Mouse (Mus musculus): ENCODE data around the gene Cog2. TPM values are rescaled to one million over a fixed set of nuclear protein-coding genes. Genes with fewer than 3 reads are reported as not detected.

Gene Cog2
- polyA plus RNA-seq, 1 experiment from 2014 or later = 16.5 TPM

DNA sequence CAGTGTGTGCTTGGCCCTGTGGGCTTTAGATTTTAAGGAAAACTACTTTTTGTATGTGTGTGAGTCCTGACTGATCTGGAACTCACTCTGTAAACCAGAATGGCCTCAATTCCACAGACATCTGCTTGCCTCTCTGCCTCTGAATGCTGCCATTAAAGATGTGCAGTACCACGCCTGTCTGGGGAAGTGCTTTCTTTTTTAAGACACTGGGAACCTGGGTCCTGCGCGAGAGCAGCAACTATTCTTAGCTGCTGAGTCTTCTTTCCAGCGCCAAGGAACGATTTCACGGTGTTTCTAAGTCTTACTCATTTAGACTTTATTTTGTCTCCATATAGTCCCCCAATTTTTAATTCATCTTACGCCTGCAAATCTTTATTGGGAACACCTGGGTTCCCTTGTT lies 26.2 kb downstream of the Cog2 start:
- peaks cover 95% of the 10 kb centered on the region for H3K36me3 ChIP-seq (replicated peaks)
- WGBS (ENCODE audit: insufficient replicate concordance) = 81% methylated on average over 7 of the region's 7 CpGs
- no peaks in the 10 kb centered on the region for H3K4me1 ChIP-seq (replicated peaks)

DNA sequence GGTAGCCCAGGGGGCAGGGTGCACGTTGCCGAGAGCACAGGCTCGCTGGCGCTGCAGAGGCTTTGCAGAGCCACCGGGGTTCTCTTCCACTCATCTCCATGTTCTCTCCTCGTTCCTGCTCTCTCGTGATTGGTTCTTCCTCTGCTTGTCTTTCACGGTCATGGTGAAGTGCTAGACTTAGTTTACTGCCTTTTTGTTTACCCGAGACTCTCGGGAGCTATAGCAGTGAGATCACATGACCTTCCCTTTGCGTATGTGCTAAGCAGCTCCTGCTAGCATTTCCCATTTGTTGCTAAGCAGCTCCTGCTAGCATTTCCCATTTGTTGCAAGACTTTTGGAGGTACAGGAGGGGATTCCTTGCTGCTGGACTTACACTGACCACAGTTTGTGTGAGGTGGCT lies 26.7 kb downstream of the Cog2 start:
- Histone ChIP-seq H3K27ac (replicated peaks) (no peak overlapping the region), H3K4me2 (no peak overlapping the region), H3K36me3 (replicated peaks) (peaks cover 95% of the 10 kb centered on the region), H3K4me3 (replicated peaks) (no peak overlapping the region), H3K9ac (no peak overlapping the region), H3K27me3 (no peaks in the 10 kb centered on the region), H3K9me3 (replicated peaks) (no peaks in the 10 kb centered on the region), H3K4me1 (replicated peaks) (no peaks in the 10 kb centered on the region)
- ATAC-seq (ENCODE audit: insufficient read depth) = no peak
- 66% methylated on average over 11 of the region's 11 CpGs for WGBS (ENCODE audit: insufficient replicate concordance)

More for the DNA sequence above, 26.2 kb downstream of the Cog2 start:
- no peaks in the 10 kb centered on the region for H3K27me3 ChIP-seq
- H3K9me3 ChIP-seq (replicated peaks) = no peaks in the 10 kb centered on the region
- ATAC-seq (ENCODE audit: insufficient read depth) = no peak
- no peak overlapping the region for H3K9ac ChIP-seq
- no peak overlapping the region for H3K4me2 ChIP-seq
- no peak overlapping the region for H3K27ac ChIP-seq (replicated peaks)
- no peak overlapping the region for H3K4me3 ChIP-seq (replicated peaks)

DNA sequence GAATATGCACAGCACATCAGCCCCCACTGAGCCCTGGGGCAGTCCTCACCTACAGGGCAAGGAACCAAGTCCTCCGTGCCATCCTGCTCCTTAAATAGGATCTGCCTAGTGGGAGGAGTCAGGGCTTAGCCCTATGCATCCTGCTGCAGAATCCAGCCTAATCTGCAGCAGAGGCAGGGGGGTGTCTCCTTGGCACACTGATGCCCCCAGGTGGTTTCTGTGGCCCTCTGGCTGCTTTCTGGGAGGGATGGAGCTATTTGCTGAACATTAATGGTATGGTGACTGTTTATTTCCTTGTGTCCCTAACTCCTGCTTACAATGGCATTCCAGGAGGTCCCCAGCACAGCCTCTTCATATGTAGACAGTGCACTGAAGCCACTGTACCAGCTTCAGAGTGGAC lies 27.6 kb downstream of the Cog2 start:
- no peak overlapping the region for H3K4me2 ChIP-seq
- H3K4me3 ChIP-seq (replicated peaks) = no peak overlapping the region
- no peaks in the 10 kb centered on the region for H3K27me3 ChIP-seq
- H3K36me3 ChIP-seq (replicated peaks) = peaks cover 92% of the 10 kb centered on the region
- H3K9ac ChIP-seq = no peak overlapping the region
- H3K9me3 ChIP-seq (replicated peaks) = no peaks in the 10 kb centered on the region
- no peak overlapping the region for H3K27ac ChIP-seq (replicated peaks)
- no peak for ATAC-seq (ENCODE audit: insufficient read depth)
- H3K4me1 ChIP-seq (replicated peaks) = no peaks in the 10 kb centered on the region
- 73% methylated on average over 1 of the region's 1 CpGs for WGBS (ENCODE audit: insufficient replicate concordance)

DNA sequence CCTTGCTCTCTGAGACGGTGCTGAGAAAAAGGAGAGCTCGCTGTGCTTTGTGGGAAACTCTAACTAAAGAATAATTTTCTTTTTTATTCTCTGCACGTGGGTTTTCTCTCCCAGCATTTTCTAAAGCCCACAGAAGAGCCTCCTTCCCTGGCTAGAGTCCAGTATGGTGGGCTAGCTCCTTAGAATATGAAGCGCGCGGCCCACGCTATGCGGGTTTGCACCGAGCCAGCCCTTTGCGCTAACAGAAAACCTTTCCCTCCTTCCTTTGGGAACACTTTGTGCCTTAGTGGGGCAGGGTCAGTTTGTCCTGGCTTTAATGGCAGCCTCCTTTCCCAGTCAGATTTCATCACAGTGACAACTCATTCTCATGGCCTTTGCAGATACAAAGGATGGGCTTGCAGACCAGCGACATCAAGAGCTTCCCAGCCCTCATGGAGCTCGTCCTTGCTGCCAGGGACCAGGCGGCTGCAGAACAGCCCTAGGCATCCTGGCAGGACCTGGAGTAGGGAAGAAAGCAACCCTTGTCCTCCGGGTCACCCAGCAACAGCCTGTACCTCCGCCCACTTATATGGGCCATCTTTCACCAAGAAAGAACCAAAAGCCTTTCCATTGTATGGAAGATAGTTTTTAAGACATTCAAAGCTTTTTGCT lies 30.6 kb downstream of the Cog2 start:
- H3K27me3 ChIP-seq = no peaks in the 10 kb centered on the region
- no peak overlapping the region for H3K27ac ChIP-seq (replicated peaks)
- no peak overlapping the region for H3K4me3 ChIP-seq (replicated peaks)
- no peaks in the 10 kb centered on the region for H3K4me1 ChIP-seq (replicated peaks)
- no peak overlapping the region for H3K4me2 ChIP-seq
- peaks cover 64% of the 10 kb centered on the region for H3K36me3 ChIP-seq (replicated peaks)
- no peak overlapping the region for H3K9ac ChIP-seq
- no peak for ATAC-seq (ENCODE audit: insufficient read depth)
- H3K9me3 ChIP-seq (replicated peaks) = no peaks in the 10 kb centered on the region
- 87% methylated on average over 15 of the region's 15 CpGs for WGBS (ENCODE audit: insufficient replicate concordance)

DNA sequence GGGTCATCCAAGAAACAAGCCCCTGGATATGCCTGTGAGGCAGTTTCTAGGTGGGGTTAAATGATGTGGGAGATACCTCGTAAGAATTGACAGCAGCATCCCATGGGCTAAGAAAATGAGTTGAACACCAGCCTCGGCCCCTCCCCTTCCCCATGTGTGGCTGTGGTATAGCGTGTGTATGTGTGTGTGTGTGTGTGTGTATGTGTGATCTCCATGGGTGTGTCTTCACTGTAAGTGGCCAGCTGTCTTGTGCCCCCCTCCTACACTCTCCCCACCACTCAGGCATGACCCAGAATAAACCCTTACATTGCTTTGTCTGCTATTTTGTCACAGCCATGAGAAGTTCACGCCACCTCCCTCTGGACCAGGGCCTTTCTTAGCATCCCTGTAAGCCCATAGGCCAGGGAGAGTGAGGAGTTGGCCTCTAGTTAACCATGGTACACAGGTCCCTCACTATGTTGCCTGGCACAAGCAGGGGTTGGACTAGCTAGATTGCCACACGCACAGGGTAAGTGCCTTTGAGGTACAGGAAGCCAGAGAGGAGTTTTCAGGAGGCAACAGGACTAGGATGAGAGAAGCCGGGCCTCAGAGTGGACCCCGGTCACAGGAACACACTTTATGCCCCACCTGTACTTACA lies 34.7 kb downstream of the Cog2 start:
- Histone ChIP-seq H3K4me3 (replicated peaks) (no peak overlapping the region), H3K36me3 (replicated peaks) (peaks cover 26% of the 10 kb centered on the region), H3K4me1 (replicated peaks) (no peaks in the 10 kb centered on the region), H3K9ac (no peak overlapping the region), H3K4me2 (no peak overlapping the region), H3K9me3 (replicated peaks) (no peaks in the 10 kb centered on the region), H3K27me3 (no peaks in the 10 kb centered on the region), H3K27ac (replicated peaks) (no peak overlapping the region)
- ATAC-seq (ENCODE audit: insufficient read depth) = no peak
- 70% methylated on average over 7 of the region's 7 CpGs for WGBS (ENCODE audit: insufficient replicate concordance)

DNA sequence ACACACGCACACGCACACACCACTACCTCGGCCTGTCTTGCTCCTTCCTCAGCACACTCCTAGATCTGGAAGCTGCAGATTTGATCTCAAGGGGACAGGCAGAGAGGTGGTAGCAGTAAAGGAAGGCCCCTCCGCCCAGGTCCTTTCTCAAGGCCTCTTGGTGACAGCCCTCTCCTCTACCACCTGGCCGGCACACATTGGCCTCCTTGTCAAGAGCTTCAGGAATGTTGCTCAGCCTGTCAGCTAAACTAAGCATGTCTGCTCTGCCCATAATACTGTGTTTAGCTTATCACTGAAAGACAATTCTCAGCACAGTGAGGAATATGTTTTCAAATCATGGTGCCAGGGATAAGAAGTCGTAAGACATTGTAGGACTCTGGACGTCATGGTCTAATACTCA lies 35.6 kb downstream of the Cog2 start:
- 74% methylated on average over 7 of the region's 7 CpGs for WGBS (ENCODE audit: insufficient replicate concordance)
- H3K9me3 ChIP-seq (replicated peaks) = no peaks in the 10 kb centered on the region
- no peak for ATAC-seq (ENCODE audit: insufficient read depth)
- H3K4me1 ChIP-seq (replicated peaks) = no peaks in the 10 kb centered on the region
- no peak overlapping the region for H3K4me2 ChIP-seq
- no peak overlapping the region for H3K27ac ChIP-seq (replicated peaks)
- no peaks in the 10 kb centered on the region for H3K27me3 ChIP-seq
- H3K4me3 ChIP-seq (replicated peaks) = no peak overlapping the region
- no peak overlapping the region for H3K9ac ChIP-seq
- H3K36me3 ChIP-seq (replicated peaks) = peaks cover 17% of the 10 kb centered on the region

DNA sequence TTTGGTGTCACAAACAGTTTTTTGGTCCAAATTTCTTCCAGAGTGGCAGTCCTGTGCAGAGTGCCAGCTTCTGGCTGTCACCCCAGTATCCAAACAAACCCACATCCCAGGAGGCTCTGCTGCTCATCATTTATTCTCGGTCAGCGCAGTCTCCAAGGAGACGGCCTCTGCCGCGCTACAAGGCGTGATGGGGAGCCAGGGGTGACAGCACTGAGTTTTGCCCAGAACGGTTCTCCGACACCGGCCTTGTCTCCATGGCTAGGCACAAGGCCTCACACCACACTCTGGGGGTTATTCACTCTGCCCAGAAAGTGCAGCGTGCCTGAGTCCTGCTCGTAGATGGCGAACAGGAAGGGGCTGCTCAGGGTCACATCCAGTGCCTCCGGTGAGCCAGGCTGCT lies 36.1 kb downstream of the Cog2 start:
- Histone ChIP-seq H3K27ac (replicated peaks) (no peak overlapping the region), H3K4me3 (replicated peaks) (no peak overlapping the region), H3K36me3 (replicated peaks) (peaks cover 12% of the 10 kb centered on the region), H3K4me2 (no peak overlapping the region), H3K9ac (no peak overlapping the region), H3K4me1 (replicated peaks) (no peaks in the 10 kb centered on the region), H3K27me3 (no peaks in the 10 kb centered on the region), H3K9me3 (replicated peaks) (no peaks in the 10 kb centered on the region)
- WGBS (ENCODE audit: insufficient replicate concordance) = 84% methylated on average over 13 of the region's 13 CpGs
- no peak for ATAC-seq (ENCODE audit: insufficient read depth)

DNA sequence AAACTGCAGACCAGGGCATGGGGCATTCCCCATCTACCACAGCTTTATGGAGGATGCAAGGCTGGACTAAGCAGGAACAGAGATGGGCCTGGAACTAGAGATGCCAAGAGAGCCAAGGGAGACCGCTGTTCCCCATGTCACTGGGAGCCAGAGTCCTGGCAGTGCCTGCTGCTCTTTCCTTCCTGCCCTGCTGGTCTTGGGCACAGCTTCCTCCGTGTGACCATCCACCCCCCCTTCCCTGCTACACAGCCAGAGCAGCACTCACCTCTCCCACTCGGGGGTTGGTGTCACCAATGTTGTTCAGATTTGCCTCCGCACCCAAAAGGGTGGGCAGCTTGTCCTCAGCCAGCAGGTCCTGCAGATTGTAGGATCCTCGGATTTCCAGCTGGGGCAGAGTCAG lies 36.9 kb downstream of the Cog2 start:
- WGBS (ENCODE audit: insufficient replicate concordance) = 47% methylated on average over 5 of the region's 5 CpGs
- ATAC-seq (ENCODE audit: insufficient read depth) = no peak
- no peak overlapping the region for H3K4me2 ChIP-seq

DNA sequence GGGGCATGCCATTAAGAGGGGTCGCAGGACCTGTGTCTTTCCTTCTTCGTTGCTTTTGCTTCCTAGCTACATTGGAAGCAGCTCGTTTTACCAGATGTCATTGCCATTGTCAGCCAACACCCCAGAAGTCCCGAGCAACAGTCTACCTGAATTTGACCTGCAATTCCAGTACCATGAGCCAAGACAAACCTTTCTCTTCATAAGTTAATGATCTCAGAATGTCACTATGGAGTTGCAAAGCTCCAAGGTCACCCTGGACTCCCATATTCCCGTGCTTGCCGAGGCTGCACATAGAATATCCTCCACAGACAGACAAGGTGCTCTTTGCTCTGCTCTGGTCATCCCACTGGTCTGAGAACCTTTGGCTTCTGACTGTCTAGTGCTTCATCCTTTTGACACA lies 46.6 kb downstream of the Cog2 start:
- no peak overlapping the region for H3K9ac ChIP-seq
- H3K4me1 ChIP-seq (replicated peaks) = peaks cover 10% of the 10 kb centered on the region; the same call in 1 of the 2 replicates
- H3K9me3 ChIP-seq (replicated peaks) = no peaks in the 10 kb centered on the region
- WGBS (ENCODE audit: insufficient replicate concordance) = 51% methylated on average over 6 of the region's 6 CpGs
- no peak overlapping the region; the same call in 1 of the 2 replicates for H3K4me3 ChIP-seq (replicated peaks)
- H3K36me3 ChIP-seq (replicated peaks) = no peaks in the 10 kb centered on the region
- ATAC-seq (ENCODE audit: insufficient read depth) = no peak
- H3K4me2 ChIP-seq = peak overlapping the region; percentile 41
- H3K27ac ChIP-seq (replicated peaks) = no peak overlapping the region
- no peaks in the 10 kb centered on the region for H3K27me3 ChIP-seq

More for the DNA sequence above, 36.9 kb downstream of the Cog2 start:
- H3K27me3 ChIP-seq = no peaks in the 10 kb centered on the region
- H3K9me3 ChIP-seq (replicated peaks) = no peaks in the 10 kb centered on the region
- H3K4me1 ChIP-seq (replicated peaks) = no peaks in the 10 kb centered on the region
- no peak overlapping the region for H3K4me3 ChIP-seq (replicated peaks)
- no peak overlapping the region for H3K27ac ChIP-seq (replicated peaks)
- peaks cover 4% of the 10 kb centered on the region for H3K36me3 ChIP-seq (replicated peaks)
- no peak overlapping the region for H3K9ac ChIP-seq

DNA sequence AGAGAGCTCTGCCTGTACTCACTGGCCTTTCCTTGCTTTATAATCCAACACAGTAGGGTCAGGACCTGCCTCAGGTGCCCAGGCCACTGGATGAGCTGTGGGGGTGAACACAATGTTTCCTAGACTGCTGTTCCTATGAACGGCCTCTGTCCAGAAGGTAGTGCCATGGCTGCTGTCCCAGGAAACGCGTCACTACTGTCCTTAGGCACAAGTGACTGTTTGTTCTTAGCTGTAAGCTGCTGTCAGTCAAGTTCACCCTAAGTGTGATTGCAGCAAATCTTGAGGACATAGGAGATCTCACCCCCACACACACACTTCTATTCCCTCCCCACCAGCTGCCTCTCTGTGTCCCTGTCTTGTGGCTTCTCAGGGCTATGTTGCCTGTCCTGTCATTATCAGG lies 47.0 kb downstream of the Cog2 start:
- Histone ChIP-seq H3K4me2 (peak overlapping the region; percentile 41), H3K27me3 (no peaks in the 10 kb centered on the region), H3K36me3 (replicated peaks) (no peaks in the 10 kb centered on the region), H3K9me3 (replicated peaks) (no peaks in the 10 kb centered on the region), H3K9ac (no peak overlapping the region), H3K4me3 (replicated peaks) (peak overlapping the region; percentile 44; the same call in 1 of the 2 replicates), H3K27ac (replicated peaks) (peak overlapping the region; percentile 25; the same call in 1 of the 2 replicates), H3K4me1 (replicated peaks) (peaks cover 12% of the 10 kb centered on the region; the same call in 1 of the 2 replicates)
- WGBS (ENCODE audit: insufficient replicate concordance) = 65% methylated on average over 3 of the region's 3 CpGs
- ATAC-seq (ENCODE audit: insufficient read depth) = no peak

DNA sequence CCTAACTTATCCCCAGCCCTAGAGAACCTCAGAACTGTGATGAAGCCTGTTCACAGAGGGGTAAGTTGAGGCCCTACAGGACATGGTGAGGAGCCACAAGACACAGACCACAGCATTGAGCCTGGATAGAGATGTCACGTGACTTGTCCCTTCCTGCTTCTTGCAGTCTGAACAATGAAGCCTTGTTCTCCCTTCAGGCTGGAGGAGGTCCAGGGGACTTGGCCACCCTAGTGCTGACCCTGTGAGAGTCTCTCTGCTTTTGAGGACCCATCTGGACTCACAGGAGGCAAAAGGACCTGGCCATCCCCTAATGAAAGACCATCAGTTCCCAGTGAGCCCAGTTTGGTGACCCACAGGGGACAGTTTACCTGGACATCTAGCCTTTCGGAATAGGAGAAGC lies 48.5 kb downstream of the Cog2 start:
- Histone ChIP-seq H3K4me1 (replicated peaks) (peaks cover 22% of the 10 kb centered on the region), H3K9me3 (replicated peaks) (no peaks in the 10 kb centered on the region), H3K4me2 (peak overlapping the region; percentile 21), H3K9ac (peak overlapping the region; percentile 15; the same call in 1 of the 2 replicates), H3K4me3 (replicated peaks) (peak overlapping the region; percentile 44), H3K27me3 (no peaks in the 10 kb centered on the region), H3K27ac (replicated peaks) (peak overlapping the region; percentile 78), H3K36me3 (replicated peaks) (no peaks in the 10 kb centered on the region)
- WGBS (ENCODE audit: insufficient replicate concordance) = 40% methylated on average over 2 of the region's 2 CpGs
- ATAC-seq (ENCODE audit: insufficient read depth) = no peak
